Mouse (Mus musculus) hindlimb bud, embryonic 11.5 days (tissue): Measurements from ENCODE around the gene Cbx5.

Experiments used
- DNase-seq: peaks from one replicate; pipeline ENCODE4 v3.0.0-alpha.2; 2012; ENCODE audit warnings: low read depth, low spot score; ENCODE audit errors: extremely low spot score

The Cbx5 gene

GRCm38 (mm10) chr15:103216052-103216451, 23.6 kb downstream of the Cbx5 start:
- DNase-seq = no peak

DNA sequence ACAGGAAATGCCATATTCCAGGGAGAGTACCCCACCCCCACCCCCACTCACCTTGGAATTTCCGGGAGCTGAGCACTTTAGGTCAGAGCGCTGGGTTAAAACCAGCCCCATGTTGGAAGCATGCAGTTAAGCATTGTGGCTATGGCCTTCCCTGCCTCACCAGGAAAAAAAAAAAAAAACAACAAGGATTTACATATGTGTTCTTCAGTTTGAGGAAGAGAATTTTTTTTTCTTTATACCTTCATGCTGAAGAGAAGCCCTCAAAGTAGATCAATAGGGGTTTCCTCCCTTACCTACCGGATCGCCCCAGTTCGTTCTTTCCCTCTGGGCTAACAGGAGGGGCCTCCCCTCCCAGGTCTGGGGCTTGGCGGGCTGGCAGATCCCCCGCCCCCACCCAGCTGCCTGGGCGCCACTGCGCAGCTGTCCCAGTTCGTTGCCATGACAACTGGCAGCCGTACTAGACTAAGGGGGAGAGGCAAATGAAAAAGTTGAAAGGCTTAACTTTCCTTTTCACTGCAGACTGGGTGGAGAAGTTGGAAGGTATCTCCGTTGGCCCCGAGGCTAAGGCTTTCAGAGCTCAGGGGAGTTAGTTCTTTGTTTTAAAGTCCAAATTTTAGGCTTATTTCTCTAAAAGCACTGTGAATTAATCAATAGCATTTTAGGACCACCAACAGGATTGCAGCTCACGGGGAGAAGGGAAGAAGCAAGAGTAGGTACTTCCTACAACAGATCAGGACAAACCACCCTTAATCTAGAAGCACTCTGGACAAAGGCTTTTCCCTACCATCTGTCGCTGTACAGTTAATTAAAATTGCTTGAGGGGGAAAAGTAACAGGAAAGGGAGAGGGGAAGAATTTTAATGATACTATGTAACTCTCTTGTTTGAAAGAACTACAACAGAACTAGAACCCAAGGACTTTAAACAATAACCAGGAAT, 24.4 kb downstream of the Cbx5 start:
- DNase-seq = peak; percentile 93

GRCm38 (mm10) chr15:103214149-103214548, 25.5 kb downstream of the Cbx5 start:
- DNase-seq = no peak

GRCm38 (mm10) chr15:103205156-103205555, 34.5 kb downstream of the Cbx5 start:
- DNase-seq = no peak

GRCm38 (mm10) chr15:103202088-103202793, 37.4 kb downstream of the Cbx5 start:
- no peak for DNase-seq

GRCm38 (mm10) chr15:103197785-103198184, 41.8 kb downstream of the Cbx5 start:
- DNase-seq = no peak

DNA sequence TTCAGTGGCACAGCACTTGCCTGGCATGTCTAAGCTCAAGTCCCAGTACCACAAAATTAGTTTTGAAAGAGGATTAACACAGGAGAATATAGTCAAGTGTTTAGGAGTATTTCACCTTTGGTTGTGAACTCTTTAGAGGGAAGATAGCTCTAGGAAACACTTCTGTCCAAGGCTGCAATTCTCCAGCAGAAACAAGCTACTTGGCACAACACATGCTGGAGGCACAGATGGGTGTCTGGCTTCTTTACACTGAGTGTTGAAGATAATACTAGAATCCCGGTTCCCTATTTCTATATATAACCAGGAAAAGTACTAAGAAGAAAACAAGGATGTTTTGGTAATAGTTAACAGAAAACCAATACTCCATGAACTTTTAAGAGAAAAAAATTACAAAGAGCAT, 42.8 kb downstream of the Cbx5 start:
- DNase-seq = no peak

DNA sequence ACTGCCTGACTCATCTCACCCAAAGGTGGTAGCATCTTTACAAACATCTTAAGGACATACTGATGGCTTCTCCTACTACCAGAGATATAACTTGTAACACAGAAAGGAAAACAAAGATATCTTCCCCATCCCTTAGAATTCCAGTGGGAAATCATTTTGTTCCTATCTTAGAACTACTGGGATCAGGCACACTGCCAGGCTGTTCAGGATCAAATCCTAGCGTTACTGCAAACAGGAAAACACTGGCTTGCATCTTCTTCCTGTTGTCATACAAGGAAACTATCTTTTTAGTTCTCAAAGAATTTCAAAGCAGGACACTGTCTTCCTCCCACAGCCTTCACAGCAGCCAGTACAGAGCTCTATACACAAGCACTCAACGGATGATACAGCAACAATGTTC, 46.0 kb downstream of the Cbx5 start:
- no peak for DNase-seq

DNA sequence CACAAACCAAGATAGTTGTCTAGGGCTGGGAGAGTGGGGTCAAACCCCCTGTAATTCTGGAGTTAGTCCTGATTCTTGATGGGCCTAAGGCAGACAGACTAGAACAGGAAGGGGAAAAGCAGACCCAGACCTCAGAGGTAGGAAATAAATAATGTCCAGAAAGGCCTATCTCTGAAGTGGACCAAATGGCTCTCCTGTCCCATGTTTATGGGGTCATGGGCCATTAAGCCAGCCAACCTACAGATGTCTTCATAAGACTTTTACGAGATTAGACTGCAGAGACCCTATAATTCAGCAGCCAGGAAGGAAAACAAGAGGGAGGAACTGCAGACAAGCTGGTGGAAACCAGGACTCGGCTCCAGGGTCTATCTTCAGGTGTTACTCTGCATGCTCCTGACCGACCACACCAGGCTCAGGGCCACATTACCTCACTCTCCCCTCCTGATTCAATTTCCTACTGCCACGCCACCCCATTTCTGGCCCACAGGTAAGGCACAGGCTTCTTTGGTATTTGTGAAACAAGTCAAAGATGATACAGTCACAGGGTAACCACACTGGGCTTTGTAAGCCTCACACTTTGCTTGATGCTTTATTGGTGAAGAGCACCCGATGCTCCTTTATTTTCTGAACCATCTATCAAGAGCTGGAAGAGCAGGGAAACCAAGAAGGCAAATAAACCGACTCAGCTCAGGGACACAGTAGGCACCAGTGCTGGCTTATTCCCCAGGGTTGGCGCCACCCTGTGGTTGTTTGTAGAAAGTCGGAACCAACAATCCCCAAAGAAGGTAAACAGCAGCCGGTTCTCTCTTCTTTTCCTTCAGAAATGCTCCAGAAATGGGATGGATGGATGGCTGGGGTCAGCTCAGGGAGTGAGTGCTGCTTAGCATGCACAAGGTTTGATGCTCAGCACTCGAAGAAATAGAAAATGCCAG, 48.8 kb downstream of the Cbx5 start:
- no peak for DNase-seq

- DNase-seq = no peak
Observed at GRCm38 (mm10) chr15:103190083-103190482, 49.5 kb downstream of the Cbx5 start.

DNA sequence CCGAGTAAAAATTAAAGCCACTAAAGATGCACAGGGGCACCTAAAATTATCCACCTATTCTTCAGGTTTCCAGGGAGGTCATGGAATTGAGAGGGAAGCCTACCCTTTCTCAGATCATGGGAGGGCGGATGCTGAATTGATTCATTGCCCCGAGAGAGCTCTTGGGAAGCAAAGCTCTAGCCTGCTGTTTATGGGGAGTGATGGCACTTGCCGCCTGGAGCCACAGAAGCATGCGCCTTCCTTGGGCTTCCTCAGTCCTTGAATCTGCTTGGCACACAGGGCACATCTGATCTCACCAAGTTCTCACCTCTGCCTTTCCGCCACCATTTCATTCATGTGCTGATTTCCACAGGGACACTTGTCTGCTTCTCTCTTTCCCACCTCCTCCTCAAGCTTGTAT, 51.8 kb downstream of the Cbx5 start:
- no peak for DNase-seq

DNA sequence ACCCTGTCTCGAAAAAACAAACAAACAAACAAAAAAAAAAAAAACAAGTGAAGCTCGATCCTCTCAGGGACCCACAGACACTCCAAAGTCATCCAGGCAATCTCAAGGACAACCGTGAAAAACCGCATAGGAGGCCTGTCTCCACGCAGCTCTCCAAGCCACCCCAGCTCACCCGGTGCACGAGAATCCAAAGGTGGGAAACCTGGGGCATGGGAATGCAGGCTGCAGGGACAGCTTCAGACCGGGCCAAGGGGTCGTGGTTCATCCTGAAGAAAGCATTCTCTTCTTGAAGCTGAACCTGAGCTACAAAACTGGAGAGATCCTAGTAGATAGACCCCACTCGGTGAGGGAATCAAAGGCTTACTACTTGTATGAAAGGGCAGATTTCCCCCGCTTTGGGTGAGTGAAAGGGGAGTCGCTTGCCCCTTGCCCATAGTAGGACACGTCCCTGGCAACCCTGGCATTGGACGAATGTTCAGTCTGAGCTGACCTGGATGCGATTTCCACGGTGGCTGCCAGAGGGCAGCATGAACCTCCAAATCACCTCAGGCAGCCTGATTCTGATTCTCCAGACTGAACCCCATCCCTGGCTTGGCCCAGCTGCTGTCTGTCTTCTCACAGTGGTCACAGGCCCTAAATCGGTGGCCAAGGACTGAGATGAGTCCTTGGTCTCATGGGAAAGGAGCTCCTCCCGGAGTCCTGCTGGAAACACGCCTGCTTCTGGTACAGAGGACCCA, 54.0 kb downstream of the Cbx5 start:
- no peak for DNase-seq

GRCm38 (mm10) chr15:103183651-103184610, 55.7 kb downstream of the Cbx5 start:
- DNase-seq = no peak

- DNase-seq = no peak
Observed at GRCm38 (mm10) chr15:103183135-103183534, 56.5 kb downstream of the Cbx5 start.

- no peak for DNase-seq
Observed at GRCm38 (mm10) chr15:103182166-103182790, 57.3 kb downstream of the Cbx5 start.

GRCm38 (mm10) chr15:103180406-103180805, 59.2 kb downstream of the Cbx5 start:
- no peak for DNase-seq

DNA sequence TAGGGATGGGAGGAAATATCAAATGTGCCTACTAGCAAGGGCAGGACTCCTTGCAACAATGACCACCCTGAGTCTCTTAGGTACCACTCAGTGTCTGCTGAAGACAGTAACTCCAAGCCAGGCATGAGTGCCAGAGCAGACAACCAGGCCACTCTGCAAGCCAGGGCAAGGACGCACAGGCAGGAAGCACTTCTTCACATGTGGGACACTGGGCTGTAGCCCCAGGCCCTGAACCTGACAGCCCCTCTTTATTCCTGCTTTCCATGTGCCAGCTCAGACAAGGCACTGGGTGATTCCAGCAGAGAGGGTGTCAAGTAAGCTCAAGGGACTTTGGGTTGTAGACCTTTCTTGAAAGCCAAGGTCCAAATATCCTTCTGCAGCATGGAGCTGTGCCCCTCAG, 60.8 kb downstream of the Cbx5 start:
- no peak for DNase-seq

DNA sequence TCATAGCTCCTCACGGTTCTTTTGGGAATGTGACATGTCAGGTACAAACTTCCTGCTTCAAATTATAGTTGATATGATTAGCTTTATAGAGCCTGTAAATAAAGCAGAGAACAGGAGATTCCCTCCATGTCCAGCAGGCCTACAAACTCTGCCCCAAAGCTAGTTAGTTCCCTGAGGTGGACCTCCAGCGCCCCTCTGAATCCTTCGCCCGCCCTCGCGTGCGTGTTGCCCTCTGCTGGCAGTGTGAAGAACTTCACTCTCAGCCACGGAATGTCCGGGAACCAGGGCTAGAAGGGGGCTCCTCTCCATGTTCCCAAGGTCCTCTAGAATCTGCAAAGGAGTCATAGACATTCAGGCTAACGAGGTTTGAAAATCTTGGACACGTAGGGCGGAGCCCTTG, 61.5 kb downstream of the Cbx5 start:
- DNase-seq = no peak

DNA sequence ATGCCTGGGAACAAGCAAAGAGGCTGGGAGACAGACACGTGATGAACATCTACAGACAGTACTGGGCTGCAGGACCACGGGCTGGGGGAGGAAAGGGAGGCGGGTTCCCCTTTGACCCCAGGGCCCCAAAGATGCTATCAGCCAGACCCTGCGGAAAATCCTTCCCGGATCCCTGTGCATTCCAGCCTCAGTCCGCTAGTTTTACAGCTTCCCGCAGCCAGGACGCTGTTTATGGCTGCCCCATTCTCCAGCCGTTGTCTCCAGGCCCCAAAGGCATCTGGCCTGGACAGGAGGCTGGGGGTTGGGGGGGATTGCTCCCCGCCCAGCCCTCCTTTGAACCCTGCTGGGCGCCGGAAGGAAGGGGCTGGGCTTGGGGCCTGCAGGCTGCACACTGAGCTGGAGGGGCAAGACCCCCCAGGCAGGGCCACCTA, 62.0 kb downstream of the Cbx5 start:
- no peak for DNase-seq
